Mouse (Mus musculus) thymus, adult 2 months (tissue): Measurements from ENCODE around the gene Fer1l5. TPM values are rescaled to one million over a fixed set of nuclear protein-coding genes. Genes with fewer than 3 reads are reported as not detected.

Source experiments
- DNase-seq: peaks from one replicate; pipeline ENCODE4 v3.0.0; 2021
- H3K27ac ChIP-seq: fragments of 200-500 bp; 2 replicates; pipeline ENCODE4 v1.5.1; 2012; ENCODE audit warnings: low read length, control low read depth; ENCODE audit not compliant: control insufficient read depth, insufficient read depth
- H3K27me3 ChIP-seq: fragments of 200-500 bp; 2 replicates; pipeline ENCODE4 v1.6.1; 2012; ENCODE audit warnings: mild to moderate bottlenecking, low read length, moderate library complexity, mixed read lengths; ENCODE audit not compliant: control insufficient read depth, insufficient read depth
- H3K36me3 ChIP-seq: fragments of 200-500 bp; 2 replicates; pipeline ENCODE4 v1.6.1; 2012; ENCODE audit warnings: mild to moderate bottlenecking, low read length, moderate library complexity; ENCODE audit not compliant: control insufficient read depth, insufficient read depth
- H3K4me1 ChIP-seq: fragments of 200-500 bp; replicated peaks from 2 replicates; pipeline ENCODE4 v1.6.1; 2012; ENCODE audit warnings: low read length; ENCODE audit not compliant: control insufficient read depth, insufficient read depth
- H3K4me3 ChIP-seq: fragments of 200-500 bp; 2 replicates; pipeline ENCODE4 v1.5.1; 2012; ENCODE audit warnings: mild to moderate bottlenecking, low read length, control low read depth, moderate library complexity; ENCODE audit not compliant: control insufficient read depth, insufficient read depth
- CTCF ChIP-seq: fragments of 200-500 bp; IDR thresholded peaks from 2 replicates; pipeline ENCODE4 v1.5.1; 2012; ENCODE audit warnings: mild to moderate bottlenecking, control low read depth, low read length, moderate library complexity, borderline replicate concordance; ENCODE audit not compliant: control insufficient read depth, poor library complexity, insufficient read depth; ENCODE audit errors: extremely low read depth
- POLR2A ChIP-seq: fragments of 200-500 bp; IDR thresholded peaks from 2 replicates; pipeline ENCODE4 v1.6.1; 2012; ENCODE audit warnings: mild to moderate bottlenecking, low read length, control low read depth, moderate library complexity; ENCODE audit not compliant: control insufficient read depth, poor library complexity, insufficient read depth; ENCODE audit errors: extremely low read depth
- WGBS: fragments of 180-500 bp; shearing (Covaris S2); methylation state at CpG from one replicate; pipeline ENCODE4 v1.1.7; 2018; 5-methylcytosine and 5-hydroxymethylcytosine counted together
- polyA plus RNA-seq: library from polyadenylated mRNA; depleted of rRNA; stranded (reverse); fragments of >200 nt; gene quantifications from 2 replicates; pipeline ENCODE4 v1.2.3, GENCODE M21; 2012

Fer1l5 gene
- polyA plus RNA-seq, 1 experiment = 0.08 TPM

GRCm38 (mm10) chr1:36332955-36333887, 38.9 kb upstream of the Fer1l5 start:
- WGBS = 84% methylated on average over 14 of the region's 14 CpGs
- no peak overlapping the region for H3K27ac ChIP-seq
- no peak for DNase-seq
- no peaks in the 10 kb centered on the region for H3K4me1 ChIP-seq
- no peak overlapping the region for H3K4me3 ChIP-seq
- H3K36me3 ChIP-seq = peaks cover 30% of the 10 kb centered on the region
- no peak for TF ChIP-seq POLR2A
- TF ChIP-seq CTCF = no peak
- no peaks in the 10 kb centered on the region for H3K27me3 ChIP-seq

GRCm38 (mm10) chr1:36342547-36342946, 29.5 kb upstream of the Fer1l5 start:
- H3K4me1 ChIP-seq = no peaks in the 10 kb centered on the region
- no peak overlapping the region for H3K4me3 ChIP-seq
- H3K27me3 ChIP-seq = no peaks in the 10 kb centered on the region
- TF ChIP-seq CTCF (no peak), POLR2A (no peak)
- WGBS = 95% methylated on average over 6 of the region's 6 CpGs
- DNase-seq = no peak
- H3K36me3 ChIP-seq = peaks cover 94% of the 10 kb centered on the region
- H3K27ac ChIP-seq = no peak overlapping the region

GRCm38 (mm10) chr1:36352351-36352750, 19.7 kb upstream of the Fer1l5 start:
- TF ChIP-seq CTCF = no peak
- no peak for TF ChIP-seq POLR2A
- Histone ChIP-seq H3K27me3 (no peaks in the 10 kb centered on the region), H3K4me3 (no peak overlapping the region), H3K36me3 (peaks cover 94% of the 10 kb centered on the region), H3K27ac (no peak overlapping the region), H3K4me1 (no peaks in the 10 kb centered on the region)
- no peak for DNase-seq
- 94% methylated on average over 4 of the region's 4 CpGs for WGBS

GRCm38 (mm10) chr1:36356955-36357695, 15.0 kb upstream of the Fer1l5 start:
- 93% methylated on average over 5 of the region's 5 CpGs for WGBS
- no peak overlapping the region for H3K4me3 ChIP-seq
- peaks cover 68% of the 10 kb centered on the region for H3K36me3 ChIP-seq
- TF ChIP-seq CTCF (no peak), POLR2A (no peak)
- H3K27ac ChIP-seq = no peak overlapping the region
- no peaks in the 10 kb centered on the region for H3K27me3 ChIP-seq
- H3K4me1 ChIP-seq = no peaks in the 10 kb centered on the region
- no peak for DNase-seq

GRCm38 (mm10) chr1:36367698-36368097, 4.4 kb upstream of the Fer1l5 start:
- Histone ChIP-seq H3K27me3 (no peaks in the 10 kb centered on the region), H3K27ac (no peak overlapping the region), H3K36me3 (peaks cover 23% of the 10 kb centered on the region), H3K4me1 (peaks cover 11% of the 10 kb centered on the region), H3K4me3 (peak overlapping the region; percentile 70; the same call in 1 of the 2 replicates)
- 49% methylated on average over 12 of the region's 12 CpGs for WGBS
- DNase-seq = peak; percentile 4
- TF ChIP-seq CTCF = no peak
- TF ChIP-seq POLR2A = no peak
